Mouse (Mus musculus): ENCODE measurements around the gene Olfr135. TPM values are rescaled to one million over a fixed set of nuclear protein-coding genes. Genes with fewer than 3 reads are reported as not detected.

Olfr135 gene
- not detected in 2 replicates for polyA plus RNA-seq (2012; rRNA removed)

GRCm38 (mm10) chr17:38204035-38204434 is at the start of gene Olfr135:
Olfr135 (plus strand) TSS chr17:38204335.
- no peak for DNase-seq (ENCODE audit: extremely low spot score in 1 of 2, low spot score in 1 of 2)

DNA sequence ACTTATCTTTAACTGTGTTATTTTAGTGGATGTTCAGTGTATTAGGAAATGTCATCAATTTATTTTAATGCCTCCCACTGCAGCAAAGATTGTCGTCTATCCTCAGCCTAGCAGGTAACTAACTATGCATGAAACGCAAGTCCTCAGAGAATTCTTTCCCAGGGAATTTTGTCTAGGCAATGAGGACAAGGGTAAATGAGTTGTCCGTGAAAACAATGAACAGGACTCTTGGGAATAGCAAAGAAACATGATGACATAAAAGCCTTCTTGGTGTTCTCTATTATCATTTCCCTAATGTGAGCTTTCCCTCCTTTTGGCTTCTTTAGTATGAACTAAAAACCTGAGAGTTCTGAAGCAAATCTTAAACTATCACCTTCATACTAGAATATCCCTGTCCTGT is 33.0 kb upstream of the Olfr135 start, which contains the start of gene Olfr134:
TSS of gene Olfr134 (plus strand) at position 301 of the 400 bp plus-strand sequence.
- DNase-seq (ENCODE audit: extremely low spot score in 1 of 2, low spot score in 1 of 2): no peak

Other genes starting within 250 kb of the Olfr135 start
- 0.08 and 0.18 TPM in 2 replicates for gene Olfr129, start 144.3 kb upstream of the Olfr135 start, polyA plus RNA-seq (2012; rRNA removed)
- 0.02 TPM in 1 of 2 replicates, not detected in the other for gene Olfr130, start 140.4 kb upstream of the Olfr135 start, polyA plus RNA-seq (2012; rRNA removed)
- gene Olfr131, start 115.6 kb upstream of the Olfr135 start, polyA plus RNA-seq (2012; rRNA removed): 0.16 and 0.17 TPM in 2 replicates
- not detected in 2 replicates for gene Olfr132, start 69.8 kb upstream of the Olfr135 start, polyA plus RNA-seq (2012; rRNA removed)
- gene Olfr133, start 59.1 kb upstream of the Olfr135 start, polyA plus RNA-seq (2012; rRNA removed): not detected in 2 replicates
- gene Olfr134, start 32.9 kb upstream of the Olfr135 start, polyA plus RNA-seq (2012; rRNA removed): not detected in 2 replicates
- gene Olfr138, start 56.7 kb downstream of the Olfr135 start, polyA plus RNA-seq (2012; rRNA removed): not detected in 2 replicates
- gene Olfr137, start 103.2 kb downstream of the Olfr135 start, polyA plus RNA-seq (2012; rRNA removed): not detected in 2 replicates
- gene Olfr136, start 125.5 kb downstream of the Olfr135 start, polyA plus RNA-seq (2012; rRNA removed): 0.06 TPM in 1 of 2 replicates, not detected in the other
- not detected in 2 replicates for gene Esp36, start 215.8 kb downstream of the Olfr135 start, polyA plus RNA-seq (2012; rRNA removed)